Comparison of ENCODE assay signal across 8 mouse cellular contexts in genomic region chr12:81860308-81861181, GRCm38 (mm10). TPM values are rescaled to one million over a fixed set of nuclear protein-coding genes. Genes with fewer than 3 reads are reported as not detected.
A peak's percentile ranks its signal among the peaks of the same experiment; 100 is the strongest.
DNase-seq lines count a peak whose midpoint lies in the region; ATAC-seq lines count a peak whose summit lies in the region.

No protein-coding gene starts in this region.

- no peaks in the 10 kb centered on the region for H3K27me3 ChIP-seq in hindbrain, embryonic 13.5 days
- peaks cover 27% of the 10 kb centered on the region for H3K27me3 ChIP-seq in megakaryocyte, embryonic 14.5 days (replicated peaks)

- H3K36me3 ChIP-seq in hindbrain, embryonic 13.5 days = no peaks in the 10 kb centered on the region
- peaks cover 2% of the 10 kb centered on the region for H3K36me3 ChIP-seq in megakaryocyte, embryonic 14.5 days (replicated peaks; ENCODE audit: low read length)

- peak overlapping the region; percentile 97 for H3K9ac ChIP-seq in hindbrain, embryonic 13.5 days

- under 1% methylated on average over 101 of the region's 107 CpGs for WGBS in hindbrain, embryonic 13.5 days

- H3K4me1 ChIP-seq in hindbrain, embryonic 13.5 days (replicated peaks) = peaks cover 37% of the 10 kb centered on the region
- peaks cover 47% of the 10 kb centered on the region for H3K4me1 ChIP-seq in megakaryocyte, embryonic 14.5 days

- peak overlapping the region; percentile 78 for H3K4me2 ChIP-seq in hindbrain, embryonic 13.5 days

- H3K4me3 ChIP-seq in hindbrain, embryonic 13.5 days = peak overlapping the region; percentile 95
- peak overlapping the region; percentile 99 for H3K4me3 ChIP-seq in megakaryocyte, embryonic 14.5 days (replicated peaks)

- H3K9me3 ChIP-seq in hindbrain, embryonic 13.5 days = no peaks in the 10 kb centered on the region
- no peaks in the 10 kb centered on the region for H3K9me3 ChIP-seq in megakaryocyte, embryonic 14.5 days

- intact Hi-C loops in left cerebral cortex, postnatal 10 days (cut with DNase I) = loop anchor here (5.0 kb wide), 1 partner anchor 57 kb away; no protein-coding TSS in a partner anchor

- peak overlapping the region; percentile 95 for H3K27ac ChIP-seq in hindbrain, embryonic 13.5 days

- peak; percentile 71 for DNase-seq in NIH3T3 (ENCODE audit: low read depth)
- DNase-seq in cerebellum, adult 9-10 months = peak; percentile 68
- peak; percentile 35 to 50 for DNase-seq in frontal cortex, postnatal 25 days (ENCODE audit: low spot score in 2 of 2)
- DNase-seq in left cerebral cortex, postnatal 10 days (ENCODE audit: extremely low spot score in 1 of 2, low spot score in 2 of 2) = peak; percentile 31 to 76
- DNase-seq in right cerebral cortex, postnatal 10 days (ENCODE audit: low spot score in 2 of 2) = peak; percentile 69 to 72
- DNase-seq in urinary bladder, postnatal 25 days (ENCODE audit: low spot score) = peak; percentile 41

- peak; percentile 83 for ATAC-seq in hindbrain, embryonic 13.5 days (ENCODE audit: low FRiP score)

RNA-seq across cellular contexts. Expression of gene Pcnx, which starts 0.7 kb away (rescaled TPM):
- polyA plus RNA-seq in hindbrain, embryonic 13.5 days (2015; fragmentation: Nextera tagmentation; extraction: Ambion mirVana) = 10.1 and 10.5 TPM in 2 replicates
- 100 to 1,000 TPM; 107 to 115 TPM for total RNA-seq in left cerebral cortex, postnatal 10 days (2021)
- 8.0 and 11.5 TPM in 2 replicates for polyA plus RNA-seq in megakaryocyte, embryonic 14.5 days (2012; ENCODE audit: insufficient read depth, low replicate concordance)

Comparison
In these comparisons a context has a peak if more than half of its experiments do, and no peak if none do; other contexts are left out.
1. Peak in every context shown above with its lines: DNase-seq, ATAC-seq, H3K4me3 ChIP-seq and H3K27ac ChIP-seq.